Mouse (Mus musculus): Measurements from ENCODE around the gene Tada1. TPM values are rescaled to one million over a fixed set of nuclear protein-coding genes. Genes with fewer than 3 reads are reported as not detected.

The Tada1 gene
- polyA plus RNA-seq, 1 experiment = 16.9 TPM

GRCm38 (mm10) chr1:166345602-166346001 is 33.3 kb upstream of the Tada1 start:
- TF ChIP-seq POLR2A (IDR thresholded peaks at IDR 0.05; ENCODE audit: low read depth, low read length) (no peak), CTCF (conservative IDR thresholded peaks at IDR 0.05; ENCODE audit: insufficient read depth, insufficient read length, low read depth, low read length) (no peak)
- Histone ChIP-seq H3K27ac (ENCODE audit: insufficient read depth, low read depth, low read length) (no peak overlapping the region), H3K27me3 (replicated peaks; ENCODE audit: control insufficient read depth, insufficient read depth, low read length) (no peaks in the 10 kb centered on the region), H3K4me3 (ENCODE audit: insufficient read depth, low read depth, low read length) (no peak overlapping the region), H3K36me3 (ENCODE audit: control insufficient read depth, insufficient read depth, low read length) (no peaks in the 10 kb centered on the region), H3K4me1 (ENCODE audit: control insufficient read depth, insufficient read depth, low read length) (no peaks in the 10 kb centered on the region)
- WGBS = 86% methylated on average over 6 of the region's 6 CpGs
- DNase-seq = no peak

GRCm38 (mm10) chr1:166346906-166347305 is 32.0 kb upstream of the Tada1 start:
- DNase-seq = no peak
- no peaks in the 10 kb centered on the region for H3K4me1 ChIP-seq (ENCODE audit: control insufficient read depth, insufficient read depth, low read length)
- H3K4me3 ChIP-seq (ENCODE audit: insufficient read depth, low read depth, low read length) = no peak overlapping the region
- no peaks in the 10 kb centered on the region for H3K36me3 ChIP-seq (ENCODE audit: control insufficient read depth, insufficient read depth, low read length)
- no peaks in the 10 kb centered on the region for H3K27me3 ChIP-seq (replicated peaks; ENCODE audit: control insufficient read depth, insufficient read depth, low read length)
- 68% methylated on average over 3 of the region's 3 CpGs for WGBS
- H3K27ac ChIP-seq (ENCODE audit: insufficient read depth, low read depth, low read length) = no peak overlapping the region
- TF ChIP-seq CTCF (conservative IDR thresholded peaks at IDR 0.05; ENCODE audit: insufficient read depth, insufficient read length, low read depth, low read length) = no peak
- no peak for TF ChIP-seq POLR2A (IDR thresholded peaks at IDR 0.05; ENCODE audit: low read depth, low read length)

GRCm38 (mm10) chr1:166349341-166349740 is 29.6 kb upstream of the Tada1 start:
- 78% methylated on average over 3 of the region's 3 CpGs for WGBS
- Histone ChIP-seq H3K36me3 (ENCODE audit: control insufficient read depth, insufficient read depth, low read length) (no peaks in the 10 kb centered on the region), H3K27ac (ENCODE audit: insufficient read depth, low read depth, low read length) (no peak overlapping the region), H3K4me1 (ENCODE audit: control insufficient read depth, insufficient read depth, low read length) (no peaks in the 10 kb centered on the region), H3K27me3 (replicated peaks; ENCODE audit: control insufficient read depth, insufficient read depth, low read length) (no peaks in the 10 kb centered on the region), H3K4me3 (ENCODE audit: insufficient read depth, low read depth, low read length) (no peak overlapping the region)
- no peak for DNase-seq
- TF ChIP-seq CTCF (conservative IDR thresholded peaks at IDR 0.05; ENCODE audit: insufficient read depth, insufficient read length, low read depth, low read length) (no peak), POLR2A (IDR thresholded peaks at IDR 0.05; ENCODE audit: low read depth, low read length) (no peak)

- TF ChIP-seq CTCF (conservative IDR thresholded peaks at IDR 0.05; ENCODE audit: insufficient read depth, insufficient read length, low read depth, low read length) = no peak
- TF ChIP-seq POLR2A (IDR thresholded peaks at IDR 0.05; ENCODE audit: low read depth, low read length) = no peak
- Histone ChIP-seq H3K27me3 (replicated peaks; ENCODE audit: control insufficient read depth, insufficient read depth, low read length) (no peaks in the 10 kb centered on the region), H3K36me3 (ENCODE audit: control insufficient read depth, insufficient read depth, low read length) (no peaks in the 10 kb centered on the region), H3K4me3 (ENCODE audit: insufficient read depth, low read depth, low read length) (no peak overlapping the region), H3K4me1 (ENCODE audit: control insufficient read depth, insufficient read depth, low read length) (no peaks in the 10 kb centered on the region), H3K27ac (ENCODE audit: insufficient read depth, low read depth, low read length) (no peak overlapping the region)
- no peak for DNase-seq
- 74% methylated on average over 11 of the region's 11 CpGs for WGBS
Observed at GRCm38 (mm10) chr1:166349751-166350150, 29.1 kb upstream of the Tada1 start.

- TF ChIP-seq CTCF (conservative IDR thresholded peaks at IDR 0.05; ENCODE audit: insufficient read depth, insufficient read length, low read depth, low read length) (peak; percentile 95), POLR2A (IDR thresholded peaks at IDR 0.05; ENCODE audit: low read depth, low read length) (no peak)
- Histone ChIP-seq H3K36me3 (ENCODE audit: control insufficient read depth, insufficient read depth, low read length) (no peaks in the 10 kb centered on the region), H3K27ac (ENCODE audit: insufficient read depth, low read depth, low read length) (no peak overlapping the region), H3K27me3 (replicated peaks; ENCODE audit: control insufficient read depth, insufficient read depth, low read length) (no peaks in the 10 kb centered on the region), H3K4me3 (ENCODE audit: insufficient read depth, low read depth, low read length) (no peak overlapping the region), H3K4me1 (ENCODE audit: control insufficient read depth, insufficient read depth, low read length) (no peaks in the 10 kb centered on the region)
- WGBS = 14% methylated on average over 14 of the region's 14 CpGs
- DNase-seq = peak; percentile 91
Observed at GRCm38 (mm10) chr1:166360157-166360855, 18.6 kb upstream of the Tada1 start.

- no peak overlapping the region for H3K27ac ChIP-seq (ENCODE audit: insufficient read depth, low read depth, low read length)
- no peak for TF ChIP-seq CTCF (conservative IDR thresholded peaks at IDR 0.05; ENCODE audit: insufficient read depth, insufficient read length, low read depth, low read length)
- no peak for TF ChIP-seq POLR2A (IDR thresholded peaks at IDR 0.05; ENCODE audit: low read depth, low read length)
- 62% methylated on average over 5 of the region's 5 CpGs for WGBS
- H3K36me3 ChIP-seq (ENCODE audit: control insufficient read depth, insufficient read depth, low read length) = no peaks in the 10 kb centered on the region
- DNase-seq = no peak
- H3K4me3 ChIP-seq (ENCODE audit: insufficient read depth, low read depth, low read length) = no peak overlapping the region
- no peaks in the 10 kb centered on the region; the same call in 1 of the 2 replicates for H3K27me3 ChIP-seq (replicated peaks; ENCODE audit: control insufficient read depth, insufficient read depth, low read length)
- no peaks in the 10 kb centered on the region for H3K4me1 ChIP-seq (ENCODE audit: control insufficient read depth, insufficient read depth, low read length)
Observed at GRCm38 (mm10) chr1:166360896-166361295, 18.0 kb upstream of the Tada1 start.

- no peak overlapping the region for H3K4me3 ChIP-seq (ENCODE audit: insufficient read depth, low read depth, low read length)
- no peaks in the 10 kb centered on the region for H3K4me1 ChIP-seq (ENCODE audit: control insufficient read depth, insufficient read depth, low read length)
- DNase-seq = no peak
- H3K27ac ChIP-seq (ENCODE audit: insufficient read depth, low read depth, low read length) = no peak overlapping the region
- H3K36me3 ChIP-seq (ENCODE audit: control insufficient read depth, insufficient read depth, low read length) = no peaks in the 10 kb centered on the region
- TF ChIP-seq CTCF (conservative IDR thresholded peaks at IDR 0.05; ENCODE audit: insufficient read depth, insufficient read length, low read depth, low read length) = no peak
- TF ChIP-seq POLR2A (IDR thresholded peaks at IDR 0.05; ENCODE audit: low read depth, low read length) = no peak
- no peaks in the 10 kb centered on the region; the same call in 1 of the 2 replicates for H3K27me3 ChIP-seq (replicated peaks; ENCODE audit: control insufficient read depth, insufficient read depth, low read length)
- 47% methylated on average over 3 of the region's 3 CpGs for WGBS
Observed at GRCm38 (mm10) chr1:166361842-166362241, 17.1 kb upstream of the Tada1 start.

Data from kidney, adult 2 months (tissue).